Mouse (Mus musculus) frontal cortex, adult 2 months (tissue): ENCODE measurements around the gene Cdh20. TPM values are rescaled to one million over a fixed set of nuclear protein-coding genes. Genes with fewer than 3 reads are reported as not detected.

Experiments
- DNase-seq, 2 experiments: peaks; one replicate each; pipeline ENCODE4 v3.0.0; 2022; ENCODE audit warnings: low spot score in 1 of 2; ENCODE audit errors: extremely low spot score in 1 of 2
- polyA plus RNA-seq: library from polyadenylated mRNA; depleted of rRNA; stranded (reverse); fragments of >200 nt; gene quantifications from 2 replicates; pipeline ENCODE4 v1.2.3, GENCODE M21; 2012

The Cdh20 gene
- polyA plus RNA-seq, 1 experiment = 16.6 TPM

GRCm38 (mm10) chr1:105003786-105004185, 235.5 kb downstream of the Cdh20 start:
- DNase-seq = peak in 1 of 2 experiments; percentile 36

DNA sequence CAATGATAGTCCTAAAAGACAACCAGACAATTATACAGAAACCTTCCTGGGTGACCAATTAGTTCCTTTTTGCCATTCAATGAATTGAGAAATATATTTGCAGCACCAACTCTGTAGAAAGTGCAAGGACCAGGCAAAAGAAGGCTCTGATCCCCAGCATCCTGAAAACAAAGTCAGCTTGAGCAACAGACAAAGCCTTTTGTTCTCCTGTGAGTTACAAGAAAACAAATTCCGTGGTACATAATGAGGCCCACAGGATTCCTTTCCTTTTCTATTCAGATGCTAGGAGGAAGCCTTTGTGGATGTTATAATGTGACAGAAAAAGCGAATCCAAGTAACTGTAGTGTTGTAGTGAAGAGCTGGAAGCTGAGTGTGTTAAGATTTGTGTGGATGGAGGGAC, 244.3 kb downstream of the Cdh20 start:
- no peak for DNase-seq

DNA sequence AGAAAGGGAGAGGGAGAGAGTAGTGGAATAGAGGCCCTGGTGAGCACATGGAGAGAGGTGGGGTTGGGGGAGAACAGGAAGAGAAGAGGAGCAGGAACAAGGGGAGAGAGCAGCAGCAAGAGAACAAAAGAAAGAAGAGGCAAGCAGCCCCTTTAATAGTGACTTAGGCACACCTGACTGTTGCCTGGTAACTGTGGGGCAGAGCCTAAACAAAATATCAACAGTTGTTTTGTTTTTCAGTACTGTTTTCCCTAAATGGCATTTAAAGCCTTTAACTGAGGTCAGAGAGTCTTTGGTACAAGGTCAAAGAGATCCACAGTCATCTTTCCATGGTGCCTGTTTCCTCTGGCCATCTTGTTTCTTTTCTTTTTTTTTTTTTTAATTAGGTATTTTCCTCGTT, 245.0 kb downstream of the Cdh20 start:
- no peak for DNase-seq

- no peak for DNase-seq
Observed at GRCm38 (mm10) chr1:105041668-105042067, 273.3 kb downstream of the Cdh20 start.
